Mouse (Mus musculus) splenic B cell, adult 2 months (primary cell): ENCODE measurements around the gene Timm13.
A peak's percentile ranks its signal among the peaks of the same experiment; 100 is the strongest.

Source experiments
- DNase-seq: peaks from one replicate; pipeline ENCODE4 v3.0.0-alpha.2; 2011; ENCODE audit warnings: low read depth, low spot score
- H3K27me3 ChIP-seq: 2 replicates; pipeline ENCODE4 v1.6.1; 2012; ENCODE audit warnings: mild to moderate bottlenecking, low read length, moderate library complexity, mixed read lengths; ENCODE audit not compliant: control insufficient read depth, poor library complexity, insufficient read depth, severe bottlenecking
- H3K36me3 ChIP-seq: 2 replicates; pipeline ENCODE4 v1.6.1; 2012; ENCODE audit warnings: mild to moderate bottlenecking, low read length, moderate library complexity, mixed read lengths; ENCODE audit not compliant: control insufficient read depth, poor library complexity, insufficient read depth, severe bottlenecking

The Timm13 gene

DNA sequence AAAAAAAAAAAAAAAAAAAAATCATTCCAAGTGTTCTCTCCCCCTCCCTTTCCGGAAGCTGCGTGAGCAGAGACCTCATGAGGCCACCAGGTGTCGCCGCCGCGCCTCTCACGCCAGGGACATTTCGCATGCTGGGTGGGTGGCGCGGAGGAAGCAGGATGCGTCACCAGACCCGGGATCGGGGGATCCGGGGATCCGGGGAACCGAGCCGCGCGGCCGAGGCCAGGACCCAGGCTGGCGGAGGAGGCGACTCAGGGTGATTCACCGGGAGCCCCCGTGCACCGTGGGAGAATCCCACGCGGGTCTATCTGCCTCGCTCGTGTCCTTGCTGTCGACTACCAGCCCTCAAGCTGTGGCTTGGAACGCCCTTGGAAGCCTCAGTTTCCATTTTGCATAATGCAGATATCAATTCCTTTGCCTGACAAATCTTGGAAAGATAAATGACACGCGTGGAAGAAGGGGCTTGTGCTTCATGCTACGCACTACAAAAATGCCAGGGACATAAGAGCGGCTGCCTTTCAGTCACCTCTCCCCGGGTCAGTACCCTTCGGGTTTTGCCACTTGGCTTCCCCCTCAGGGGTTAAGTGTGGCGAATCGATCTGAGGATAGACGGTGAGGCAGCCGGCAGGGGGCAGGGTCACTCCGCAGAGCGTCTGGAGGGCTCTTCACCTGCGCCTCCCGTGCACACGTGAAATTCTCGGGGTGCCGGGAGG is 28.0 kb upstream of the Timm13 start:
- peaks cover 2% of the 10 kb centered on the region; the same call in 1 of the 2 replicates for H3K36me3 ChIP-seq

DNA sequence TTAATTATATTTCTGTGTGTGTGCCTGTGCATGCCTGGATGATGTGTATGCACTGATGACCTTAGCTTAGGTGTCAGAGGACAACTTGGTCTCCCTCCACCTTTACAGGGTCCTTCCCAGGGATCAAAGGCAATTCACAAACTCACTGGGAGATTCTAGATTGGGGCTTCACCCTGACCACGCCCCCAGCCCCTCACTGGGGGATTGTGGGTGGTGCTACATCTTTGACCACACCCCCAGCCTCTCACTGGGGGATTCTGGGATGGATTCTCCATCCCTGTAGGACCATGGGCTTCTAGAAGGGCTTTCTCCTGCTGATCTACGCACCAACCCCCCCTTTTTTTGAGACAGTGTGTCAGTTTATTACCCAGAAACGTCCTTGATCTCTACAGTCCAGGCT is 24.7 kb upstream of the Timm13 start:
- no peak for DNase-seq
- no peaks in the 10 kb centered on the region for H3K27me3 ChIP-seq
- no peaks in the 10 kb centered on the region for H3K36me3 ChIP-seq

More for the DNA sequence above, 28.0 kb upstream of the Timm13 start:
- H3K27me3 ChIP-seq, result no peaks in the 10 kb centered on the region
- peak; percentile 90 for DNase-seq

DNA sequence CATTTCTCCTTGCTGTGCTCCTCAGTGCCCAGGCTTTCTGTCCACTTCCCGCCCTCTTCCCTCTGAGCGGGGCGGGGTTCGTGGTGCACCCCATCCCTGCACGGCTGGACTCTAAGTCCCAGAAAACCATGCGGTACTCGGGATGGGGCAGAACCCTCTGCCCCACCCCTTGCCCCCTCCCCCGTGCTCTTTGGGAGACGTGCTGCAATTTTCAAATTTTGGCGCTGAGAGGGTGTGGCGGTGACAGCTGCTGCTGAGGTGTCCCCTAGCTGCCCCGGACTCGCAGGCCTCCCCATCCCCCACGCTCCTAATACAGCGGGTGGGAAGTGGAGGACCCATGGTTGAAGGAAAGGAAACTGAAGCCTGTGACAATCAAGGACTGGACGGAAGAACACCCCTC is 21.2 kb upstream of the Timm13 start:
- no peak for DNase-seq
- Histone ChIP-seq H3K27me3 (no peaks in the 10 kb centered on the region), H3K36me3 (no peaks in the 10 kb centered on the region)

DNA sequence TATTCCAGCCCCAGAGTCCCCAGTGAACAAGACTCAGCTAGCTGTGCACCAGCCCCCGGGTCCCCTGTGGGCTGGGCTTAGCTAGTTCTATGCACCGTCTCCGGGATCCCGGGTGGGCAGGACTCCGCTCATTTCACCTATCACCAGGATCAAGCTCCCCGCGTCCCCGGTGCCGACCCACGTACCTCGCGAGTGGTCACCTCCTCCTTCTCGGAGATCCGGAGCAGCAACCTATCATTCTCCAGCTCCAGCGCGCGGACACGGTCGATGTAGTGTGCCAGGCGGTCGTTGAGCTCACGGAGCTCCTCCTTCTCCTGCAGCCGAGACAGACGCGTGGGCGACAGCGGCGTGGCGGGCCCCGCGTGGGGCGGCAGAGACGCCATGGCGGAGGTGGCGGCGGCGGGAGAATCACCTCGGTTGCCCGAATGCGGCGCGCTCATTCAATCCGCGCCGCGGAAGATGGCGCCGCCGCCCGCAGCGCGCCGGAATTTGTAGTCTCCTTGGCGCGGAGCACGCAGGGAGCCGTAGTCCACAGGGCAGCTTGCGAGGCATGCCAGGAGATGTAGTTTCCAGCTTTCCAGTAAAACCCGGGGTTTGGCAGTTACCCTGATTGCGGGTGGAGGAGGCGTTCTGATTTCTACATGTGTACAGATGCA is 17.1 kb upstream of the Timm13 start, which contains the start of gene Lmnb2:
TSS of gene Lmnb2 (minus strand) at position 467 of the 656 bp plus-strand sequence.
- H3K36me3 ChIP-seq, result no peaks in the 10 kb centered on the region
- peak; percentile 58 for DNase-seq
- H3K27me3 ChIP-seq, result no peaks in the 10 kb centered on the region

DNA sequence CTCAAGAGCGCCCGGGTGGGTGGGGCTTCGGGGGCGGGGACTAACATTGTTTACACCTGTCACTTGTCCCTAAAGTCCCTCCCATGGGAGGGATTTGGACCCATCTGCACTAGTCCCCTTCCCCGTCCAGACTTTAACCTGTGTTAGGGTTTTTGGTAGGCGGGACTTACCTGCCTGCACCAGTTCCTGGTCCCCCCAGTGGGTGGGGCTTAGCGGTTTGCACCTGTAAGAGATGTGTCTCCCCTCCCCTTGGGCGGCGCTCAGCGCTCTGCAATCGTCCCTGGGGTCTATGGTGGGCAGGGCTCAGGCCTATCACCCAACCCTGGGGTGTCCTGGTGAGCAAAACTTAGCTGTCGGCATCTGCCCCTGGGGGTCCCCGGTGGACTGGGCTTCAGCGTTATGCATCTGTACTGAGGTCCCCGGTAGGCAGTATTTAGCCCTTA is 16.6 kb upstream of the Timm13 start:
- Histone ChIP-seq H3K27me3 (no peaks in the 10 kb centered on the region), H3K36me3 (no peaks in the 10 kb centered on the region)
- peak; percentile 51 for DNase-seq

DNA sequence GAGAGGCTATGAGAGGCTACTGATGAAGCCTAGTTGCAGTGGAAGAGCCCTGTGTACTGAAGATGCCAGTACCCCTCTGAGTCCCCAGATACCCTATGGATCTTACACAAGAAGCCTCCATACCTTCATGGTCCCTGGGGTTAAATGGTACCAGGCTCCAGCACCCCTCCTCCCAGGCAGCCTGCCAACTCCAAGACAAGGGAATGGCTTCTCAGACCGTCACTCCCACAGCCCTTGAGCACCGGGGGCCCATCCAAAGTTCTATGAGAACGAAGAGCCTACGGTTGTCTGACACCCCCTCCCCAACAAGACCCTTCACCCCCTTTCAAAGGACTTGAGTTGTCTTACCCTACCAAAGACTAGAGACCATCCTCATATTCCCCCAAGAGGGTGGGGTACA is 15.0 kb upstream of the Timm13 start:
- Histone ChIP-seq H3K36me3 (no peaks in the 10 kb centered on the region), H3K27me3 (no peaks in the 10 kb centered on the region)
- DNase-seq, result no peak

DNA sequence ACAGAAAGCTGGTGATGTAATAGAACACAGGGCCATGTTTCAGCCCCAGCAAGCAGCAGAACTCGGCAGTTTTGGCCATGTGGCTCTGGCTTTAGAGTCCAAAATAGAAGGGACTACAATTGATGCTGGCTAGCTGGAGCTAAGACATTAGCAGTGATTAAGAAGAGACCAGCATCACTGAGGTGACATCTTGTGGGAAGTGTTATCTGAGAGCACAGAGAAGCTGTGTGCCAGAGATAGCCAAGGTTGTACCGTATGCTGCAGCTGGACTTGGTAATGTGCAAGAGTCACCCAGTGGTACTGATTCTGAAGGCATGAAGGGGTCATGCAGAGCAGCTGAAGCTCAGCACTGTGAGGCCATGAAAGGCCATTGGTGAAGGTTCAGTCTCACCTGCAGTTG is 14.5 kb upstream of the Timm13 start:
- no peak for DNase-seq
- Histone ChIP-seq H3K27me3 (no peaks in the 10 kb centered on the region), H3K36me3 (no peaks in the 10 kb centered on the region)

DNA sequence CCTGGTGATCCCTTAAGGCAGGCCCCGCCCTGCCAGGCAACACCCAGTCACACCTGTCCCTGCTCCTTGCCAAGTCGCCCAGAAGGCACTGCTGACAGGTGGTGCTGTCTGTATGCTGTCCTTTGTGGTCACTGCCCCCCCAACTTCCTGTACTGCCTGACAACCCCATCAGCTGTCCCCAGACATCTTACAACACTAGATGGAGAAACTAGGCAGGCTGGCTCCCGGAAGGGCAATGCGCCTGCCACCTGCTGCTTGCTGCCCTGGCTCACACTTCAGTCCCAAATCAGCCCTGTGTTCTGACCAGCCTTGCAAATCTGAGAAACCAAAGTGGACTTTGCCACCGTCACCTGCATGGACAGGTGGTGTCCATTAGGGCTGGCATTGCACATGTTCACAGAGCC is 13.5 kb upstream of the Timm13 start:
- DNase-seq, result no peak
- H3K36me3 ChIP-seq, result no peaks in the 10 kb centered on the region; the same call in 1 of the 2 replicates

DNA sequence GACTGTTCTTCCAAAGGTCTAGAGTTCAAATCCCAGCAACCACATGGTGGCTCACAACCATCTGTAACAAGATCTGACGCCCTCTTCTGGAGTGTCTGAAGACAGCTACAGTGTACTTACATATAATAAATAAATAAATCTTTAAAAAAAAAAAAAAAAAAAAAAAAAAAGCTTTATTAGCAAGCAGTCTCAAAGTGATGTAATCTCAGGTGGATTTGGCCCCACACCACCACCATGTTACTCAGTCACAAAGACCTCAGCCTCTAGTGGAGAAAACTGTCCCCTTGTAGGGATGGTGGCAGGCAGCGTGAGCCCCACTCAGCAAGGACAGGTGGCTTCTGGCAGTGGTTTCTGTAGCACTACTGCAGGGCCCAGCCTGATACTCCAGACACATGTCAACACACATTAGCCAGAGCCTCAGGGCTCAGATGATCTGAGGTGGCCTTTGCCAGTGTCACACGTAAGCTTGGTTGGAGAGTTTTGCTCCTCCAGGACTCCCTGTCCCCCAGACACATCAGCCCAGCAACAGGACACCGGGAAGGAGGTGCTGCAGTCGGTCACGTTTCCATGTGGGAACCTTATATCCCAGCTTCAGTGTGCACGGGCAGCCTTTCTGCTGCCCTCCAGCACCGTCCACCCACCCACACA is 12.7 kb upstream of the Timm13 start:
- H3K27me3 ChIP-seq, result no peaks in the 10 kb centered on the region
- no peaks in the 10 kb centered on the region; the same call in 1 of the 2 replicates for H3K36me3 ChIP-seq
- DNase-seq, result no peak

More for the DNA sequence above, 13.5 kb upstream of the Timm13 start:
- no peaks in the 10 kb centered on the region for H3K27me3 ChIP-seq

DNA sequence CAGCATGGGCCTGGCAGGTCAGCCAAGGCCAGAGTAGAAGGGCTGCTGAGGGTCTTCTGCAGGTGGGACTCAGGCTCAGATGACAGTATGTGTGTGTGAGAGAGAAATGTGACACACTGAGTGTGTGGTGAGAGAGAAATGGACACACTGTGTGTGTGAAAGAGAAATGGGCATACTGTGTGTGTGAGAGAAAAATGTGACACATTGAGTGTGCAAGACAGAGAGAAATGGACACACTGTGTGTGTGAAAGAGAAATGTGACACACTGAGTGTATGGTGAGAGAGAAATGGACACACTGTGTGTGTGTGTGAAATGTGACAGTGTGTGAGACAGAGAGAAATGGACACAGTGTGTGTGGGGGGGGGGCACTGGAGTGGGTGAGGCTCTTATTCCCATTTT is 11.1 kb upstream of the Timm13 start:
- no peaks in the 10 kb centered on the region for H3K27me3 ChIP-seq
- no peaks in the 10 kb centered on the region; the same call in 1 of the 2 replicates for H3K36me3 ChIP-seq
- no peak for DNase-seq

DNA sequence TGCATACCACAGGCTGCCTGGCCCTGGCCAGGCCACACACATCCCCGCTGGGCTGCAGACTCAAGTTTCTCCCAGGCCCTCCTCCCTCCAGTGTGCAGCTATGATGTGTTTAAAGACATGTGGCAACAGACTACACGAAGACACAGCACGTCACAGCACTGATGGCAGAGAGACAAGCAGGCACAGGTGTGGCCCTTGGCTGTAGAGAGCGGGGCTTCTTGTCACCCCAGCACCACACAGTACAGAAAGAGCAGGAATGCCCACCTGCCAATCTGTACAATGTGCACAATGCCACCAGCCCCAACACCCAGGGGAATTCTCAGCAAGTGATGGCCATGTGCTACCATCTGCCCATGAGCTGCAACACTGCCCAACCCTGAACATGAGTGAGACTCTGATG is 10.6 kb upstream of the Timm13 start:
- Histone ChIP-seq H3K27me3 (no peaks in the 10 kb centered on the region), H3K36me3 (no peaks in the 10 kb centered on the region; the same call in 1 of the 2 replicates)
- DNase-seq, result no peak

DNA sequence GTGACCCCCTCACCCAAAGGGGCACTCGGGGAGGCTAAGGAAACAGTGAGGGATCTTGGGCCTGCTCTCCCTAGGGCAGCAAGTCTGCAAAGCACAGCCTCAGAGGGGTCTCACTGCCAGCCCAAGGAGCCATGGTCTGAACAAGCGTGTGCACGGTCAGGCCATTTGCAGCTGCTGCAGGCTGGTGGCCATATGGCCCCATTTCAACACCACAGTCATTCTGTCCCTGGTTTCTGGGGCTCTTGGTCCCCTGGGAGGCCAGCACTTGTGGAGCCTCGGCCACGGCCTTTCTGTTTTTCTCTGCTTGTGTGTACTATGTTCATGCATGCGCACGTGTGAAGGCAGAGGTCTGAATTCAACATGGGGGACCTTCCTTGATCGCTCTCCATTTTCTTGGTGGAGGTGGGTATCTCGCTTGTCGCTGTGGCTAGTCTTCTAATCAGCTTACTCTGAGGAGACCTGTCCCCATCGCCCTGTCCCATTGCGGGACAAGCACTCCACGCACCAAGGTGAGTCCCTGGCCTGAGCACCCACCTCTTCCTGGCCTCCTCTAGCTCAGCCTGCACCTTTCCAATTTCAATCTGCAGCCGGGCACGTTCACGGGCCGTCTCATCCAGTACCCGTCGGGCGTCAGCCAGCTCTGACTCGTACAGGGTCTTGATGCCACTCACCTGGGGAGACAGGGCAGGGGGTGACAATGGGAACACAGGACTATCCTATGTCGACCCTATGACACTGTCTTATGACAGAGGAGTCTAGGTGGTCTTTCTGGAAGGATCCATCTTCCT is 8.8 kb upstream of the Timm13 start:
- H3K36me3 ChIP-seq, result no peaks in the 10 kb centered on the region; the same call in 1 of the 2 replicates
- H3K27me3 ChIP-seq, result no peaks in the 10 kb centered on the region
- no peak for DNase-seq

DNA sequence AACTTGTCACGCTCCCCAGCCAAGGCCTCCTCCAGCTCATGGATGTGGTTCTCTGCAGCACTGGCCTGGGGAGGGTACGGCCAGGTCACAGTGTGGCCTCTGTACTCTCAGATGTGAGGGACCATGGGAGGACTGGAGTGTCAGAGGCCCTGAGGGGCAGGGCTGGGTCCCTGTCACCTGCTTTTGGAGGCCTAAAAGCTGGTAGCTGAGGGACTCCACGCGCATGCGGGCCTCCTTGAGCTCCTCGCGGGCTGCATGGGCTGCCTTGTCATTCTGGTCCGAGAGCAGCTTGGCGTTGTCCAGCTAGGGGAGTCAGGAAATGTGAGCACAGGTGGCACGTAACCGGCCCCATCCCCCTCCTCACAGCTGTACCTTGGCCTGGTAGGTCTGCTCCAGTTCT is 3.9 kb upstream of the Timm13 start:
- Histone ChIP-seq H3K36me3 (no peaks in the 10 kb centered on the region; the same call in 1 of the 2 replicates), H3K27me3 (no peaks in the 10 kb centered on the region)
- no peak for DNase-seq

DNA sequence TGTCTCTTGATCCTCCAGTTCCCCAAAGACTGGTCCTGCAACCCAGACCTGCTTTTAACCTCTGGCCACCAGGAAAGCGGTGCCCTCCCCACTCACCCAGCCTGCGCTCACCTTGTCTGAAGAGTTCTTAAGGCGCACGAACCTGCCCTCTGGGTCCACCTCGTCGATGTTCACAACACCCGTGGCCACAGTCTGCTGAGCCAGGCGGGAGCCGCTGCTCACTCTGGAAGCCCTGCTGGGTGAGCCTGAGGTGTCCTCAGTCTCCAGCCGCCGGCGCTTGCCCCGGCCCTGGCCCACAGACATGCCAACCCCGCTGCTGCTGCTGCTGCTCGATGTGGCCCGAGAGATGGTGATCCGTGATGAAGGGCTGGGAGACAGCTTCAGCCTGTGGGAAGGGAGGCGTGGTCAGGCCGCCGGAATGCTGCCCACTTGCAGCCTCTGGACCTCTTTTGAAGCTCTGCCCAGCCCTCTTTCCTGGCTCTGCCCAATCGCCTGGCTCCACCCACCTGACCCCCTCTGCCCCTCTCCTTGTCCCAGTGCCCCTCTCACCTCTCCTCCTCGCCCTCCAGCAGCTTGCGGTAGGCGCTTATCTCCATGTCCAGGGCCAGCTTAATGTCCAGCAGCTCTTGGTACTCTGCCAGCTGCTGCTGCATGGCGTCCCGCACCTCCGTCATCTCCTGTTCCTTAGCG is 3.4 kb upstream of the Timm13 start:
- Histone ChIP-seq H3K27me3 (no peaks in the 10 kb centered on the region), H3K36me3 (no peaks in the 10 kb centered on the region)
- no peak for DNase-seq
